Mouse (Mus musculus) CH12.LX (cell line): Measurements from ENCODE around the gene Prdm10.
A peak's percentile ranks its signal among the peaks of the same experiment; 100 is the strongest.

Source experiments
- EP300 ChIP-seq: IDR thresholded peaks from 2 replicates; pipeline ENCODE4 v1.6.1; 2011; ENCODE audit warnings: low read length, improper control_type of control experiment
- POLR2A ChIP-seq: IDR thresholded peaks from 2 replicates; pipeline ENCODE4 v1.6.1; 2011; ENCODE audit warnings: low read depth, mild to moderate bottlenecking, improper control_type of control experiment, low read length

GRCm38 (mm10) chr9:31253311-31253734 is 27.0 kb upstream of the Prdm10 start:
- TF ChIP-seq EP300 (no peak), POLR2A (0 out of 2 replicates have a peak, but pooled peaks have one; percentile 24)
